Mouse (Mus musculus): Measurements from ENCODE around the gene BC024978.
A peak's percentile ranks its signal among the peaks of the same experiment; 100 is the strongest.
"Not testable (repeated sequence)": the region's sequence is repeated elsewhere in the genome, so short reads cannot be mapped to it uniquely, and the experiment has no call there.

The BC024978 gene

DNA sequence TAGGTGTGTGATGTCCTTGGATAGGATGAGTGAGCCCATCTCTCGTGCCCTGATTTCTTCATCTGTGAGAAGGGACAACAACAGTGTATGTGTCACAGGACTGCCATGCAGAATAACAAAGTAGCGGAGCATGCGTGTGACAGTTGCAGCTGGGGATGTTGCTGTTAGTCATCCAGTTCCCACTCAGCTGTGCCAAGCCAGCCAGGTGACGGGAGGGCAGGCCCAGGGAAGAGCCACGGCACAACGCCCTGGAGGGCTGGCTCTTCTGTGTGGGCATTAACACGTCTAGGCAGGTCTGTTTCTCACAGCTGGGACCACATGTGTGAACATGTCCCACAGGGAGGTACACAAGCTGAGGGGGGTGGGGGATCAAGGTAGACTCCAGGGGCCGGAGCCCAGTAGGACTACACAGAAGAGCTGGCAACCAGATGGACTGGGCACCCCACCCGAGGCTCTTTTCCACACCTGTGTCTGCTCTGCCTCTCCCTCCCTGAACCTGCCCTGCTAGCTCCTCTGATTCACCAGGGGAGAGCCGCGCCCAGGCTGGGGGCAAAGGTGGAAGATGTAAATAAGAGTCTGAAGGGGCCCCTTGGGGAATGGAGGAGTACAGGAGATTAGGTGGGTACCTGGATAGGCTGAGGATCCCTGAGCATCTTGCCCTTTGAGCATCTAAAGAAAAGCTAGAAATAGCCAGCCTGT, 29.4 kb downstream of the BC024978 start:
- peak in 1 of 2 experiments; percentile 39 for DNase-seq (ENCODE audit: low spot score in 2 of 2)

GRCm38 (mm10) chr7:27227276-27227675, 31.7 kb downstream of the BC024978 start:
- DNase-seq (ENCODE audit: low spot score in 2 of 2), result no peak

DNA sequence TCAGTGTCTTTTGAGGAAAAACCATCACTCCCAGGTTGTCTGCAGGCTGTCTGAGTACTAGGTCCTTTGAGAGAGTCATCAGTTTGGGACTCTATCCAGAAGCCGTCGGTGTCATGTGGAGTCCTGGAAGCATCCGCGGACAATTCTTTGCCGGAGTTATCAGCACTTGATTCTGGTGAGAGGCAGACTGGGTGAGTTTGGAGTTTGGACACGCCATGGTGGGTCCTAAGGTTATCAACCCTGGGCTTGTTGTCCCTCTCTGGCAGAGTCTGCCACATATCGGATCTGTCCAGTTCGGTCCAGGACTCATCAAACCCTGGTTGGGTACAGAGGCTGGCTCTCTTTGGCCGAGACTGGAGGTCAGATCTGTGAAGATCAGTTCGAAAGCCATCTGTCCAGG, 32.1 kb downstream of the BC024978 start:
- DNase-seq (ENCODE audit: low spot score in 2 of 2), result no peak

DNA sequence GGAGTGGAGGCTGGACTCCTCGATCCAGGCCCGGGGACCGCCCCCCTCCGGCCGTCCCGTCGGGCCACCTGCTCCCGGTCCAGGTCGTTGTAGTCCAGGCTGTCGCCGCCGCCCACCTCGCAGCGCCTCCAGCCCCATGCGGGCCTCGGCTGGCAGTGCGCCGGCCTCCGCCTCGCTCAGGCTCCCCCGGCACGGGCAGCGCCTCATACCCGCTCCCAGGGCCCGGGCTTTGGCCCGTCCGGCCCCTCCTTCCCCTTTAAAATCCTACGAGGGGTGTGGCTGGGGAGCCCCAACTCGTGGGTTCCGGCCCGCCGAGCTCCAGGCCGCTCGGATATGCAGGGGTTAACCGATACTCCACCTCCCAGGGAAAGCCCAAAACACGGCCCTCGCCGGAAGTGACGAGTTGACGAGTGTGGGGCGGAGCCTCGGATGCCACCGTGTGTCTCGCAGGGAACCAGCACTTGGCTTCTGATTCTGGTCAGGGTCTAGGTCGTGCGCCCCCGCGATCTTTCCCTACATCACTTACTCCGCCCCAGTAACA, 32.8 kb downstream of the BC024978 start, which contains the start of gene Itpkc:
Gene Itpkc (minus strand): TSS at position 381 of the 541 bp plus-strand sequence.
- DNase-seq (ENCODE audit: low spot score in 2 of 2), result peak; percentile 87 to 89

DNA sequence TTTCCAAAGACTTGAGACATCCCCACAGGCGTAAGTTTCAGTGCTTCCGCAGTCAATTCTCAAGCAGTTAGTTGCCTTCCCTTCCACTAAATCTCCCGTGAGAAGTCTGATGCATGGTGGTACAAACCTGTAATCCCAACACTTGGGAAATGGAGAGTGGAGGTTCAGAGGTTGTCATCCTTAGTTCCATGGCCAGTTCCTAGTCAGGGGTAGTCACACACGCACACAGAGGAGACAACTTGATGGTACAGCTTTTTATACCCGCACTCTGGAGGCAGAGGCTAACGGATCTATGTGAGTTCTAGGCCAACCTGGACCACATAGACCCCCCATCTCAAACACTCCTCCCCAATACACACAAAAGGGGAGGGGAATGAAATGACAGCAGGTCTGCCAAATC, 33.3 kb downstream of the BC024978 start:
- no peak for DNase-seq (ENCODE audit: low spot score in 2 of 2)

GRCm38 (mm10) chr7:27230781-27231180, 35.2 kb downstream of the BC024978 start:
- no peak for DNase-seq (ENCODE audit: low spot score in 2 of 2)

DNA sequence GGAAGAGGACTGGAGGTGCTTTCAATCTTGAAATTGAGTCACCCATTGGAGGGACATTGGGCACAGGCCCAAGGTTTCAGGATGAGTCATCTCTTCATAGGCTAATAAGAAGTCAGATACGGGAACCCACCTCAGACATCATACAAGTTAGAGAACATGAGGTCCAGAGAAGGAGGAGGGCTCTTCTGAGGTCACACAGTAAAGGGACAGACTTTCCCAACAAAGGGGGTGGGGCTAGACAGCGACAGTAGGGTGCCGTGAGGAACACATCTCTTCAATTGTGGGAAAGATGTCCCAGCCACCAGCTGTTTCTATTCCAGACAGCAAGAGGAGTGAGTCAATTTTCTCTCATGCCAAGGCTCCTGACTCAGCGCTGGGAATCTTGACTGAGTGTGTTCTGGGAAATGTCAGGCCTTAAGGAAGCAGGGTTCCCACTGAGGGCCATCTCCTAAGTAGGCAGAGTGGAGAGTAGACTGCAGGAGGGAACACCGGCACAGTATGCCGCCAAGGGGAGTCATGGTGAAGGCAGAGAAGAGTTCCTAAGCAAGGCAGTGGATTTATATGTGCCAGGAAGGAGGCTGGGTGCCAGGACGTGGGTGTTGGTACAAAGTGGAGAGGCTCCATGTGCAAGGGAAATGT, 36.2 kb downstream of the BC024978 start:
- DNase-seq (ENCODE audit: low spot score in 2 of 2), result peak; percentile 84 to 88

GRCm38 (mm10) chr7:27232781-27233281, 37.2 kb downstream of the BC024978 start, which contains the start of gene Coq8b:
Coq8b (plus strand) TSS chr7:27233023.
- peak; percentile 89 to 94 for DNase-seq (ENCODE audit: low spot score in 2 of 2)

- DNase-seq (ENCODE audit: low spot score in 2 of 2), result no peak
Measured at GRCm38 (mm10) chr7:27233300-27233699, 37.7 kb downstream of the BC024978 start.

DNA sequence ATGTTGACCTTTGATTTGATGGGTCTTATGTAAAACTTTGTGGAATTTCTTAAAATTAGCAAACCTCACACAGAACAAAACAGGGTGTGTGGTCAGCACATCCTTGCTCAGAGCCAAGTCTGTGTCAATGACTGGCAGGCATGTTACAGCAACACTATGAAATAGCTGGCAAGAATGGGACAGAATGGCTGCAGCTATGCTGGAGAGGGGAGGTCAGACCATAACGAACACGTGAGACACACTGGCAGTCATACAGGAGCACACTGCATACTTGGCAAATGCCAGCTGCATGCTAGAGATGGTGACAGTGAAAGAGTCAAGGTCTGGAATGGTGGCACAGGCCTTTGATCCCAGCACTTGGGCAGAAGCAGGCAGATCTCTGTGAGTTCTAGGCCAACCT, 40.1 kb downstream of the BC024978 start:
- no peak for DNase-seq (ENCODE audit: low spot score in 2 of 2)

DNA sequence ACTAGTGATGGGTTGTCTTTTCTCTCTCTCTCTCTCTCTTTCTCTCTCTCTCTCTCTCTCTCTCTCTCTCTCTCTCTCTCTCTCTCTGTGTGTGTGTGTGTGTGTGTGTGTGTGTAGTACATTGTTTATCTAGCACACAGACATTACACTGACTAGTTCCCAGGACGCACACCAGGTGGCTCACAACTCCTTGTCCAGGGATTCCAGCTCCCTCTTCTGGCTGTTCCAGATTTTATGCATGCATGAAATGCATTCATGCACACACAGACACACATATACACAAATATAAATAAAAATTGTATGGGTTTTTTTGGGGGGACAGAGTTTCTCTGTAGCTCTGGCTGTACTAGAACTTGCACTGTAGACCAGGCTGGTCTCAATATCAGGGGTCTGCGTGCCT, 41.9 kb downstream of the BC024978 start:
- no peak for DNase-seq (ENCODE audit: low spot score in 2 of 2)

DNA sequence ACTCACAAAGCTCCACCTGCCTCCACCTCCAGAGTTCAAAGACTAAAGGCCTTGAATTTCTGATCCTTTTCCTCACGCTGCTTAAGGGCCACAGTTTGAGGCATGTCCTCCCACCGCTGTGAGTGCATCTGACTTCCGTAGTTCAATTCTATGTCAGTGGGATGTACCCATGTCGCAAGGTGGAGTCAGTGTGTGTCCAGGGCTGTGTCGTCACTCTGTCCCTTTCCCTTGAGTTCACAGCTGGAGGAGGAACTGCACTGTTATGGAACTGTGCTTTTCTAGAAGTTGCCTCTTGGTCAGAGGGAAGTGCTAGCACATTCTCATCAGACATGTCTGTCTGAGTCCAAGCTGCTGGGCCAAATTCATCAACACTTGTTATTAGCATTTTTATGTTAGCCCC, 43.0 kb downstream of the BC024978 start:
- no peak for DNase-seq (ENCODE audit: low spot score in 2 of 2)

- DNase-seq (ENCODE audit: low spot score in 2 of 2), result no peak
Measured at GRCm38 (mm10) chr7:27243211-27243610, 47.6 kb downstream of the BC024978 start.

GRCm38 (mm10) chr7:27244088-27244487, 48.5 kb downstream of the BC024978 start:
- DNase-seq (ENCODE audit: low spot score in 2 of 2), result not testable (repeated sequence)

DNA sequence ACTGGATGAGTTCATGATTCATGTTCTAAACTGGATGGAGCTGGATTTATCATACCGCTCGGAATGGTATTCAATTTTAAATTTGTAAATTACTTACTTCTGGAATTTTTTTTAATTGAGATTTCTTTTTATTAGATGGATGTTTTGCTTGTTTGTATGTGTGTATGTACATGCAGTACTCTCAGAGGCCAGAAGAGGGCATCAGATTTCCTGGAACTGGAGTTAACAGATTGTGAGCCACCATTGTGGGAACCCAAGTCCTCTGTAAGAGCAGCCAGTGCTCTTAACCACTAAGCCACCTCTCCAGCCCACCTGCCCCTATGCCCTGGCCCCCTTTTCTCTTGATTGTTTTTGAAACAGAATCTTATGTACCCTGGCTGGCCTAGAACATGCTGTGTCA, 53.6 kb downstream of the BC024978 start:
- no peak for DNase-seq (ENCODE audit: low spot score in 2 of 2)

- no peak for DNase-seq (ENCODE audit: low spot score in 2 of 2)
Measured at GRCm38 (mm10) chr7:27249928-27250327, 54.3 kb downstream of the BC024978 start.

- DNase-seq (ENCODE audit: low spot score in 2 of 2), result no peak
Measured at GRCm38 (mm10) chr7:27251946-27252345, 56.4 kb downstream of the BC024978 start.

GRCm38 (mm10) chr7:27255721-27256120, 60.1 kb downstream of the BC024978 start:
- DNase-seq (ENCODE audit: low spot score in 2 of 2), result no peak

- peak; percentile 79 to 83 for DNase-seq (ENCODE audit: low spot score in 2 of 2)
Measured at GRCm38 (mm10) chr7:27257046-27257851, 61.7 kb downstream of the BC024978 start.

GRCm38 (mm10) chr7:27257852-27258204, 62.2 kb downstream of the BC024978 start:
- no peak for DNase-seq (ENCODE audit: low spot score in 2 of 2)

DNA sequence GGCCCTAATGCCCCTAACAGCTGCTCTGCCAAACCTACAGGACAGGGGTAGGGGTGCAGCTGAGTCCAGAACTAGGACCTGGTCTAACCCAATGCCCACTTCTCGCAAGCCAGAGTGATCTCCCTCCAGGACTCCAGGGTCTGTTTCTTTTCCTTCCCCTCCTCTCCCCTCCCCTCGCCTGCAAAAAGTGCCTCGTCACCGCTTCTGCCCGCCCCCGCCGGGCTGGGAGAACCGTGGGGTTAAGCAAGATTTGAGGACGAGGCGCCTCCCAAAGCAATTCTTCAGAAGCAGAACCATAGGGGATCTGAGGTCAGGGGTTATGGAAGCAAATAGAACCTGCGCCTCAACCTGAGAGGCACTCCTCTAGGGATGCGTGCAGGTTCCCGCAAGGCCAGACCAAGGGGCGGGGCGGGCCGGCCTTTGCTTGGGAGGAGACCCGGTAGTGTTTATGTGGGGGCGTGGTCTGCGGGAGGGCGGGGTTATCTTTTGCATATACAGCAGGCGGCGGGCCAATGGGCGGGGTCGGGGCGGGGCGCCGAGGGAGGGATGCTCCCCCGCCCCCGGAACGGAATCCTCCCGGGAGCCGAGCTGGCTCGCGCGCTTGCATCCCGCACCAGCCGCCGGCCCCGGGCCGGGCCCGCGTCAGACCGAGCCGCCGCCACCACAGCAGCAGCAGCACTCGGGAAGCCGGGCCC, 62.8 kb downstream of the BC024978 start, which contains the start of gene Numbl:
Gene Numbl (plus strand): TSS at position 229 of the 695 bp plus-strand sequence.
- peak; percentile 85 to 88 for DNase-seq (ENCODE audit: low spot score in 2 of 2)

Measured in right cerebral cortex, postnatal 36 days (tissue).